In genomic region chr5:109294655-109295054, GRCm38 (mm10) we compare ENCODE assay signal across 21 mouse cellular contexts. TPM values are rescaled to one million over a fixed set of nuclear protein-coding genes. Genes with fewer than 3 reads are reported as not detected.
"Had no signal": no experiment of that assay in that cellular context is flagged by ENCODE, and none has a peak within 500 bp of the region (broad histone marks: within the 10 kb centered on the region; RNA-seq: fewer than 3 reads in every experiment).

No protein-coding gene starts in this region.

- ATAC-seq: lung, postnatal 0 days had no signal

- H3K27me3 ChIP-seq: limb, embryonic 12.5 days; liver, embryonic 15.5 days; neural tube, embryonic 12.5 days had no signal

- H3K4me3 ChIP-seq: limb, embryonic 12.5 days; liver, embryonic 15.5 days; midbrain, embryonic 10.5 days; myocyte; neural tube, embryonic 12.5 days had no signal

- H3K9me3 ChIP-seq: liver, embryonic 15.5 days had no signal

- H3K4me1 ChIP-seq: limb, embryonic 12.5 days; liver, embryonic 15.5 days; midbrain, embryonic 10.5 days; neural tube, embryonic 12.5 days had no signal

- H3K9ac ChIP-seq: limb, embryonic 12.5 days; liver, embryonic 15.5 days; neural tube, embryonic 12.5 days had no signal

- H3K27ac ChIP-seq: limb, embryonic 12.5 days; liver, embryonic 15.5 days; midbrain, embryonic 10.5 days; neural tube, embryonic 12.5 days; stomach, postnatal 0 days had no signal

- H3K4me2 ChIP-seq: limb, embryonic 12.5 days; liver, embryonic 11.5 days; liver, embryonic 15.5 days; neural tube, embryonic 12.5 days had no signal

- H3K36me3 ChIP-seq: limb, embryonic 12.5 days; liver, embryonic 15.5 days; midbrain, embryonic 10.5 days; neural tube, embryonic 12.5 days had no signal

- DNase-seq: kidney, adult 8-10 months; kidney, postnatal 25 days; layer of hippocampus, adult 9-11 months; layer of hippocampus, postnatal 36 days; lung, adult 2 months; lung, postnatal 4 days; midbrain, embryonic 14.5 days; thymus, adult 2 months; thymus, postnatal 25 days had no signal

RNA-seq across cellular contexts. Expression of gene Vmn2r15, which starts 2.8 kb away (rescaled TPM):
- total RNA-seq: layer of hippocampus, postnatal 36 days; left cerebral cortex, postnatal 36 days; megakaryocyte, adult 5-6 weeks; neutrophil, adult 5-6 weeks had no signal
- polyA plus RNA-seq: kidney, embryonic 16.5 days; limb, embryonic 12.5 days; liver, embryonic 11.5 days; liver, embryonic 15.5 days; lung, adult 2 months; lung, postnatal 0 days; midbrain, embryonic 10.5 days; midbrain, embryonic 14.5 days; myocyte; neural tube, embryonic 12.5 days; stomach, postnatal 0 days; thymus, adult 2 months had no signal

RNA-seq across cellular contexts. Expression of gene Vmn2r16, which starts 35.3 kb away (rescaled TPM):
- total RNA-seq: layer of hippocampus, postnatal 36 days; left cerebral cortex, postnatal 36 days; megakaryocyte, adult 5-6 weeks; neutrophil, adult 5-6 weeks had no signal
- polyA plus RNA-seq: kidney, embryonic 16.5 days; limb, embryonic 12.5 days; liver, embryonic 11.5 days; liver, embryonic 15.5 days; lung, adult 2 months; lung, postnatal 0 days; midbrain, embryonic 10.5 days; midbrain, embryonic 14.5 days; myocyte; neural tube, embryonic 12.5 days; stomach, postnatal 0 days; thymus, adult 2 months had no signal
